Mouse (Mus musculus) kidney, embryonic 15.5 days (tissue): Measurements from ENCODE around the gene Kcnip1. TPM values are rescaled to one million over a fixed set of nuclear protein-coding genes. Genes with fewer than 3 reads are reported as not detected.
A peak's percentile ranks its signal among the peaks of the same experiment; 100 is the strongest.

Experiments
- ATAC-seq: fragments of 200-750 bp; cut with Nextera tagmentation; replicated peaks from 2 replicates; pipeline ENCODE4 v1.8.0; 2017; ENCODE audit warnings: moderate TSS enrichment; ENCODE audit not compliant: low FRiP score
- H3K27ac ChIP-seq: fragments of 300-500 bp; sonication (generic); 2 replicates; pipeline ENCODE4 v1.5.1; 2015; ENCODE audit warnings: mild to moderate bottlenecking, inconsistent platforms
- H3K27me3 ChIP-seq: fragments of 300-500 bp; sonication (generic); 2 replicates; pipeline ENCODE4 v1.6.1; 2015; ENCODE audit warnings: inconsistent platforms
- H3K36me3 ChIP-seq: fragments of 300-500 bp; sonication (generic); 2 replicates; pipeline ENCODE4 v1.6.1; 2015; ENCODE audit warnings: inconsistent platforms
- H3K4me1 ChIP-seq: fragments of 300-500 bp; sonication (generic); 2 replicates; pipeline ENCODE4 v1.6.1; 2015; ENCODE audit warnings: inconsistent platforms
- H3K4me2 ChIP-seq: fragments of 300-500 bp; sonication (generic); 2 replicates; pipeline ENCODE4 v1.6.1; 2015; ENCODE audit warnings: moderate library complexity, mild to moderate bottlenecking, inconsistent platforms
- H3K4me3 ChIP-seq: fragments of 300-500 bp; sonication (generic); replicated peaks from 2 replicates; pipeline ENCODE4 v1.5.1; 2015; ENCODE audit warnings: mild to moderate bottlenecking, inconsistent platforms
- H3K9ac ChIP-seq: fragments of 300-500 bp; sonication (generic); 2 replicates; pipeline ENCODE4 v1.6.1; 2015; ENCODE audit warnings: mild to moderate bottlenecking, inconsistent platforms
- H3K9me3 ChIP-seq: fragments of 300-500 bp; sonication (generic); replicated peaks from 2 replicates; pipeline ENCODE4 v1.6.1; 2016; ENCODE audit warnings: inconsistent platforms
- WGBS: fragments of 180-500 bp; shearing (Covaris S2); methylation state at CpG from one replicate; pipeline ENCODE4 v1.1.7; 2015; ENCODE audit warnings: mixed read lengths; 5-methylcytosine and 5-hydroxymethylcytosine counted together
- polyA plus RNA-seq: library from polyadenylated mRNA; unstranded; fragments of >200 nt; fragmentation: Nextera tagmentation; extraction: Ambion mirVana; gene quantifications from 2 replicates; pipeline ENCODE4 v1.2.1, GENCODE M21; 2015

The Kcnip1 gene
- polyA plus RNA-seq, 1 experiment from 2014 or later = 1.4 TPM

GRCm38 (mm10) chr11:33931836-33932385, 61.0 kb downstream of the Kcnip1 start:
- 0 out of 2 replicates have a peak overlapping the region, but pooled peaks have one; percentile 41 for H3K27ac ChIP-seq
- peak; percentile 55 for ATAC-seq

GRCm38 (mm10) chr11:33929412-33929811, 63.5 kb downstream of the Kcnip1 start:
- WGBS = 61% methylated on average over 11 of the region's 11 CpGs
- no peak overlapping the region for H3K4me3 ChIP-seq
- ATAC-seq = no peak
- H3K4me2 ChIP-seq = no peak overlapping the region
- H3K4me1 ChIP-seq = peaks cover 12% of the 10 kb centered on the region
- H3K9me3 ChIP-seq = no peaks in the 10 kb centered on the region
- H3K36me3 ChIP-seq = no peaks in the 10 kb centered on the region
- 0 out of 2 replicates have a peak, but pooled peaks cover 3% of the 10 kb centered on the region for H3K27me3 ChIP-seq
- no peak overlapping the region for H3K27ac ChIP-seq
- H3K9ac ChIP-seq = no peak overlapping the region

More at GRCm38 (mm10) chr11:33931836-33932385, 61.0 kb downstream of the Kcnip1 start:
- 12% methylated on average over 9 of the region's 10 CpGs for WGBS
- no peaks in the 10 kb centered on the region for H3K36me3 ChIP-seq
- H3K4me3 ChIP-seq = peak overlapping the region; percentile 7; the same call in 1 of the 2 replicates
- 0 out of 2 replicates have a peak, but pooled peaks cover 3% of the 10 kb centered on the region for H3K27me3 ChIP-seq
- H3K9ac ChIP-seq = no peak overlapping the region
- peaks cover 12% of the 10 kb centered on the region for H3K4me1 ChIP-seq
- peak overlapping the region; percentile 51 for H3K4me2 ChIP-seq
- H3K9me3 ChIP-seq = no peaks in the 10 kb centered on the region

- no peaks in the 10 kb centered on the region for H3K36me3 ChIP-seq
- no peaks in the 10 kb centered on the region for H3K9me3 ChIP-seq
- H3K9ac ChIP-seq = no peak overlapping the region
- no peak overlapping the region for H3K4me3 ChIP-seq
- H3K27ac ChIP-seq = no peak overlapping the region
- H3K4me1 ChIP-seq = peaks cover 12% of the 10 kb centered on the region
- H3K4me2 ChIP-seq = no peak overlapping the region
- ATAC-seq = no peak
- 28% methylated on average over 7 of the region's 7 CpGs for WGBS
- 0 out of 2 replicates have a peak, but pooled peaks cover 3% of the 10 kb centered on the region for H3K27me3 ChIP-seq
Measured at GRCm38 (mm10) chr11:33928658-33929057, 64.3 kb downstream of the Kcnip1 start.

- Histone ChIP-seq H3K27me3 (0 out of 2 replicates have a peak, but pooled peaks cover 3% of the 10 kb centered on the region), H3K4me2 (no peak overlapping the region), H3K9me3 (no peaks in the 10 kb centered on the region), H3K27ac (no peak overlapping the region), H3K4me3 (no peak overlapping the region), H3K36me3 (no peaks in the 10 kb centered on the region), H3K9ac (no peak overlapping the region), H3K4me1 (peaks cover 10% of the 10 kb centered on the region)
- WGBS = 64% methylated on average over 4 of the region's 4 CpGs
- ATAC-seq = no peak
Measured at GRCm38 (mm10) chr11:33927836-33928235, 65.1 kb downstream of the Kcnip1 start.

GRCm38 (mm10) chr11:33927321-33927720, 65.6 kb downstream of the Kcnip1 start:
- H3K9ac ChIP-seq = no peak overlapping the region
- ATAC-seq = no peak
- H3K9me3 ChIP-seq = no peaks in the 10 kb centered on the region
- H3K27ac ChIP-seq = no peak overlapping the region
- H3K27me3 ChIP-seq = 0 out of 2 replicates have a peak, but pooled peaks cover 3% of the 10 kb centered on the region
- no peaks in the 10 kb centered on the region for H3K36me3 ChIP-seq
- no peak overlapping the region for H3K4me3 ChIP-seq
- WGBS = 73% methylated on average over 6 of the region's 6 CpGs
- no peak overlapping the region for H3K4me2 ChIP-seq
- peaks cover 8% of the 10 kb centered on the region for H3K4me1 ChIP-seq

GRCm38 (mm10) chr11:33926551-33926950, 66.4 kb downstream of the Kcnip1 start:
- peaks cover 11% of the 10 kb centered on the region for H3K4me1 ChIP-seq
- H3K4me3 ChIP-seq = no peak overlapping the region
- H3K4me2 ChIP-seq = no peak overlapping the region
- ATAC-seq = no peak
- no peak overlapping the region for H3K9ac ChIP-seq
- H3K27me3 ChIP-seq = 0 out of 2 replicates have a peak, but pooled peaks cover 3% of the 10 kb centered on the region
- no peaks in the 10 kb centered on the region for H3K36me3 ChIP-seq
- no peak overlapping the region for H3K27ac ChIP-seq
- H3K9me3 ChIP-seq = no peaks in the 10 kb centered on the region
- WGBS = 44% methylated on average over 2 of the region's 2 CpGs

GRCm38 (mm10) chr11:33925778-33926177, 67.2 kb downstream of the Kcnip1 start:
- Histone ChIP-seq H3K27ac (no peak overlapping the region), H3K4me3 (no peak overlapping the region), H3K27me3 (0 out of 2 replicates have a peak, but pooled peaks cover 3% of the 10 kb centered on the region), H3K4me1 (peaks cover 17% of the 10 kb centered on the region), H3K4me2 (no peak overlapping the region), H3K36me3 (no peaks in the 10 kb centered on the region), H3K9me3 (no peaks in the 10 kb centered on the region), H3K9ac (no peak overlapping the region)
- WGBS = 80% methylated on average over 8 of the region's 8 CpGs
- ATAC-seq = no peak

GRCm38 (mm10) chr11:33923031-33923430, 69.9 kb downstream of the Kcnip1 start:
- H3K4me3 ChIP-seq = no peak overlapping the region
- no peak overlapping the region for H3K27ac ChIP-seq
- peaks cover 17% of the 10 kb centered on the region for H3K4me1 ChIP-seq
- peaks cover 12% of the 10 kb centered on the region; the same call in 1 of the 2 replicates for H3K27me3 ChIP-seq
- H3K9me3 ChIP-seq = no peaks in the 10 kb centered on the region
- H3K36me3 ChIP-seq = no peaks in the 10 kb centered on the region
- H3K4me2 ChIP-seq = no peak overlapping the region
- no peak for ATAC-seq
- no peak overlapping the region for H3K9ac ChIP-seq
- 52% methylated on average over 3 of the region's 3 CpGs for WGBS

GRCm38 (mm10) chr11:33921451-33921850, 71.5 kb downstream of the Kcnip1 start:
- H3K36me3 ChIP-seq = no peaks in the 10 kb centered on the region
- peak; percentile 85 for ATAC-seq
- no peak overlapping the region for H3K4me3 ChIP-seq
- H3K9ac ChIP-seq = no peak overlapping the region
- H3K4me1 ChIP-seq = peaks cover 17% of the 10 kb centered on the region
- H3K27ac ChIP-seq = peak overlapping the region; percentile 45; the same call in 1 of the 2 replicates
- H3K27me3 ChIP-seq = peaks cover 8% of the 10 kb centered on the region; the same call in 1 of the 2 replicates
- H3K4me2 ChIP-seq = peak overlapping the region; percentile 26; the same call in 1 of the 2 replicates
- no peaks in the 10 kb centered on the region for H3K9me3 ChIP-seq
- 43% methylated on average over 13 of the region's 13 CpGs for WGBS

GRCm38 (mm10) chr11:33919826-33920225, 73.1 kb downstream of the Kcnip1 start:
- Histone ChIP-seq H3K27ac (no peak overlapping the region), H3K4me2 (no peak overlapping the region), H3K27me3 (peaks cover 9% of the 10 kb centered on the region; the same call in 1 of the 2 replicates), H3K36me3 (no peaks in the 10 kb centered on the region), H3K4me3 (no peak overlapping the region), H3K4me1 (peaks cover 17% of the 10 kb centered on the region), H3K9me3 (no peaks in the 10 kb centered on the region), H3K9ac (no peak overlapping the region)
- WGBS = 77% methylated on average over 7 of the region's 7 CpGs
- ATAC-seq = no peak

GRCm38 (mm10) chr11:33918424-33918823, 74.5 kb downstream of the Kcnip1 start:
- no peaks in the 10 kb centered on the region for H3K9me3 ChIP-seq
- H3K4me3 ChIP-seq = no peak overlapping the region
- no peak overlapping the region for H3K4me2 ChIP-seq
- H3K36me3 ChIP-seq = no peaks in the 10 kb centered on the region
- H3K9ac ChIP-seq = no peak overlapping the region
- peaks cover 17% of the 10 kb centered on the region for H3K4me1 ChIP-seq
- no peak overlapping the region for H3K27ac ChIP-seq
- ATAC-seq = no peak
- 31% methylated on average over 2 of the region's 2 CpGs for WGBS
- H3K27me3 ChIP-seq = peaks cover 16% of the 10 kb centered on the region; the same call in 1 of the 2 replicates

GRCm38 (mm10) chr11:33917574-33917973, 75.4 kb downstream of the Kcnip1 start:
- H3K9me3 ChIP-seq = no peaks in the 10 kb centered on the region
- WGBS = 25% methylated on average over 6 of the region's 6 CpGs
- no peak overlapping the region for H3K4me2 ChIP-seq
- H3K4me3 ChIP-seq = no peak overlapping the region
- peaks cover 20% of the 10 kb centered on the region for H3K4me1 ChIP-seq
- peaks cover 16% of the 10 kb centered on the region; the same call in 1 of the 2 replicates for H3K27me3 ChIP-seq
- no peaks in the 10 kb centered on the region for H3K36me3 ChIP-seq
- no peak overlapping the region for H3K27ac ChIP-seq
- no peak; the same call in 1 of the 2 replicates for ATAC-seq
- no peak overlapping the region for H3K9ac ChIP-seq
